Mouse (Mus musculus) embryonic stem cell, embryonic (primary cell): ENCODE results near the gene Hdlbp.

ENCODE experiments used
- CTCF ChIA-PET, 4 experiments: fragments of 300-600 bp in 2 of 4; fragments of 350-600 bp in 2 of 4; sonication (Branson Sonifier 250); formaldehyde crosslinking; loops; one replicate each; lab custom pipeline; 2022; ENCODE audit warnings: inconsistent platforms in 2 of 4; lab: Charles Lee
- POLR2A ChIA-PET, 4 experiments: fragments of 300-600 bp in 2 of 4; fragments of 350-600 bp in 2 of 4; sonication (Branson Sonifier 250); formaldehyde crosslinking; loops; one replicate each; lab custom pipeline; 2022; ENCODE audit warnings: antibody characterized with exemption in 4 of 4, inconsistent platforms in 1 of 4; lab: Charles Lee

Gene Hdlbp

DNA sequence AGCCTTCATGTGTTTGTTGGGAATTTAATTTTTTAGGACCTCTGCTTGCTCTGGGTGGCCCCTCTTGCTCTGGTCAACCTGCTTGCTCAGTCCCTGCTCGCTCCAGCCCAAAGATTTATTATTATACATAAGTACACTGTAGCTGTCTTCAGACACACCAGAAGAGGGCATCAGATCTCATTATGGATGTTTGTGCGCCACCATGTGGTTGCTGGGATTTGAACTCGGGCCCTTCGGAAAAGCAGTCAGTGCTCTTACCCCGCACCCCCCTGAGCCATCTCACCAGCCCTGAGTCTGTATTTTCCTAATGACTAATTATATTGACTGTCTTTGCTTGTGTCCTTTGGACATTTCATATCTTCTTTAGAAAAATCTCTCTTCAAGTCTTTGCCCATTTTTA lies 99.5 kb downstream of the Hdlbp start:
- CTCF ChIA-PET: interaction anchor here in 3 of 4 experiments (0.6 to 1.1 kb wide), 5 partner anchors 15 to 133 kb away, joined by 3 to 12 read pairs (median 3); partner anchors contain the start of gene Farp2 (in 1 of the 3)

DNA sequence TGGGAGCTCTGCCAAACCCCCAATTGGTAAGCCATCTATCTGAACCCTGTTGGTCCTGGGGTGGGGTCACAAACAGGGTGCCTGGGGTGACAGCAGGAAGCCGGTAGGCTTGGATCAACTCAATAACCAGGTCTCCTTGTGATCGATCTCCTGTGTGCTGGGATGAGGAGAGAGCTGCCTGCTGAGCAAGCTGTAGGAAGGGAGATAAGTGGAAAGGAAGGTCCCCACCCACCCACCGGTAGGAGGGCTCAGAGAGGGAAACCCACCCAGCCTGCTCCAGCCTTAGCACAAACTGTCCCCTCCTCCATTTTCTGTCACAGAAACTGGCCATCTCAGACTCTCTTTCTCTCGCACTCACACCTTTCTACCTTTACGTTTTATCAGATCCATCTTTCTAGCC lies 101.3 kb downstream of the Hdlbp start:
- CTCF ChIA-PET: no interaction called here
- POLR2A ChIA-PET: interaction anchor here in 2 of 4 experiments (1.1 to 1.3 kb wide), 3 partner anchors 9 to 34 kb away, joined by 3 to 4 read pairs (median 3); partner anchors contain the start of gene Pask (in 1 of the 2)

More for the DNA sequence above, 99.5 kb downstream of the Hdlbp start:
- POLR2A ChIA-PET: interaction anchor here in 1 of 4 experiments (0.6 to 0.7 kb wide), 2 partner anchors 89 to 298 kb away, joined by 3 read pairs; no protein-coding TSS in a partner anchor

DNA sequence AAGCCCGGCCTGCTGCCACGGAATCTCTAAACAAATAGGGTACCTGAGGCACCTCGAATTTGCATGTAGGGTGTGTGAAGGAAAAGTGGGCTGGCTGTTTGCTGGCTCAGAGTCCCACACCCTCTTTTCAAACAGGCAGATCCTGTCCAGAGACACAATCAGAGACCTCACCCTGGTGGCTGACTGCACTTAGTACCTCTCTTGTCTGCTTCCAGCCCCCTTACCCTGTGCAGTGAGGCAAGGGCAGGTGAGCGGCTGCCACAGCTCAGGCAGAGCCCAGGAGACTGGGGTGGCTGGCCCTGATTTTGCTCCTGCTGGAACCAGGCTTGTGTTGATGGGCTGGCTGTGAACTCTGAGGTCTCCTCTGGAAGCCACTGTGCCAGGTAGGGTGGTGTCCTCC lies 105.0 kb downstream of the Hdlbp start, which contains the start of gene Ano7:
Ano7 (plus strand) TSS at position 266 of the 400 bp plus-strand sequence.
- ChIA-PET POLR2A (no interaction called here), CTCF (interaction anchor here in 1 of 4 experiments (0.6 kb wide), 1 partner anchor 182 kb away, joined by 3 read pairs; no protein-coding TSS in a partner anchor)

DNA sequence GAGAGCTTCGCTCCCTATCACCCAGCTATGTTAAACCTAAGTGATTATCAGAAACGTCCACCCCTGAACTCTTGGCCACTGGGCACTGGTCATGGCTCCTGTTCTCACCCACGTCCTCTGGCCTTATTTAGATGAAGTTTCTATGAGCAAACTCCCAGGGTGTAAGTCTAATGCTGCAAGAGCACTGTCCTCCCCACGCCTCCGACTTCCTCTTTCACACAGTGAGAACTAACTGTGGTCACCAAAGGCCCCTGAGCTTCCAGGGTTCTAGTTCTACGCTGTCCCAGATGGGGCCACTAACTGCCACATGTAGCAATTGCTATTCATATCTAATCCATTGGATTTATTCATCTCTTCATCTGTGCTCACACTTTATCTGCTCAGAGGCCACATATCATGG lies 113.0 kb downstream of the Hdlbp start:
- ChIA-PET CTCF (no interaction called here), POLR2A (interaction anchor here in 1 of 4 experiments (0.5 to 1.0 kb wide), 2 partner anchors 22 to 110 kb away, joined by 3 read pairs; no protein-coding TSS in a partner anchor)

DNA sequence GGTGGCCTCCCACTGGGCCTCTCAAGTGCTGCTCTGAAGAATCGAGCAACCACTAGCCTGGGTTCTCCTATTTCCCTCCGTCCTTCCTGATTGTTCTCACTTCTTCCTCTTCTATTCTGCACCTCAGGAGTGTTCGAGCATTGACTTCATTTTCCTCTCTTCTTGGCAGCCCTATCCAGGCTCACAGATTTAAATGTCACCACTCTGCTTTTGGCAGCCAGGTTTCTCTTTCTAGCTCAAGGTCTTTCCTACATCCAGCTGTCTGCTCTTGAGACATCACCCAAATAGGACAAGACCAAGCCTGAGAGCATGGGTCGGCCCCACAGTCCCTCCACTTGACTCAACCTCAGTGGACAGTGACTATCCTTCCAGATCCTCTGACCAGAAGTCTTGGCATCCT lies 116.0 kb downstream of the Hdlbp start:
- POLR2A ChIA-PET: no interaction called here
- CTCF ChIA-PET: no interaction called here
